Mouse (Mus musculus) ES-E14 (cell line): ENCODE measurements around the gene Cd177.
"Not testable (repeated sequence)": the region's sequence is repeated elsewhere in the genome, so short reads cannot be mapped to it uniquely, and the experiment has no call there.

Experiments
- CHD2 ChIP-seq: IDR thresholded peaks from 2 replicates; pipeline ENCODE4 v1.6.1; 2014; ENCODE audit warnings: mild to moderate bottlenecking, low read depth, low read length, inconsistent platforms
- HCFC1 ChIP-seq: IDR thresholded peaks from 2 replicates; pipeline ENCODE4 v1.6.1; 2012; ENCODE audit warnings: low read length, inconsistent platforms, borderline replicate concordance; ENCODE audit not compliant: insufficient read depth
- MAFK ChIP-seq: IDR thresholded peaks from 2 replicates; pipeline ENCODE4 v1.6.1; 2014; ENCODE audit warnings: mild to moderate bottlenecking, low read depth, low read length, inconsistent platforms; ENCODE audit not compliant: insufficient read depth
- ZC3H11A ChIP-seq: IDR thresholded peaks from 2 replicates; pipeline ENCODE4 v1.6.1; 2012; ENCODE audit warnings: low read depth, mild to moderate bottlenecking, inconsistent platforms, low read length, borderline replicate concordance
- ZNF384 ChIP-seq: IDR thresholded peaks from 2 replicates; pipeline ENCODE4 v1.6.1; 2012; ENCODE audit warnings: low read depth, low read length, inconsistent platforms

GRCm38 (mm10) chr7:24702841-24703240 is 57.3 kb downstream of the Cd177 start:
- TF ChIP-seq ZNF384, ZC3H11A, MAFK, HCFC1, CHD2: not testable (repeated sequence)
